Mouse (Mus musculus): ENCODE results near the gene Spast.

DNA sequence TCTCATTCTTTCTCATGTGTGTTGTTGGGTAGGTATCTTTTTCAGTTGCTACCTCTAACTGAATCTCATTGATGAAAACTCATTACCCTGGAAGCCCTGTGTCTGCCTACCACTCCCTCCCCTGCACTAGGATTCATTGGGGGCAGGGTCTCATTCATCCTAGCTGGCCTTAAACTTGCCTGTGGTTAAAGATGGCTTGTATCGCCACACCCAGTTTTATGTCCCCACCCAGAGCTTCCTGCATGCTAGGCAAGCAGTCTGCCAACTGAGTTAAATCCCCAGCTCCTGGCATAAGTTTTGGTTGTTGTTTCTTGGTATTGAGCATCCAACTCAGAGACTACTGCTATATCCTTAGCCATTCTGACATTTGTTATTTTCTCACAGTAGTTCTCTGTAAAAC is 24.8 kb downstream of the Spast start:
- TF ChIP-seq CTCF (IDR thresholded peaks at IDR 0.05; ENCODE audit: control insufficient read depth, insufficient read depth, insufficient read length) (no peak), CEBPB (IDR thresholded peaks at IDR 0.05; ENCODE audit: low read depth) (no peak), USF1 (IDR thresholded peaks at IDR 0.05; ENCODE audit: low read depth) (no peak), MYOG (IDR thresholded peaks at IDR 0.05; ENCODE audit: control insufficient read depth, extremely low read depth, insufficient read length) (no peak), MYOD1 (IDR thresholded peaks at IDR 0.05; ENCODE audit: control insufficient read depth, insufficient read length, low read depth) (no peak), MAX (IDR thresholded peaks at IDR 0.05) (no peak), FOSL1 (IDR thresholded peaks at IDR 0.05; ENCODE audit: insufficient read depth, low read length, poor library complexity, severe bottlenecking) (no peak)
